Mouse (Mus musculus) G1E (cell line): ENCODE measurements around the gene Cdrt4. TPM values are rescaled to one million over a fixed set of nuclear protein-coding genes. Genes with fewer than 3 reads are reported as not detected.
A peak's percentile ranks its signal among the peaks of the same experiment; 100 is the strongest.

ENCODE experiments used
- ATAC-seq: 2 replicates; pipeline ENCODE4 v1.8.0; 2016; ENCODE audit warnings: mild to moderate bottlenecking; ENCODE audit not compliant: insufficient number of reproducible peaks, poor library complexity, low FRiP score, severe bottlenecking; ENCODE audit errors: extremely low read depth
- DNase-seq: peaks from one replicate; pipeline ENCODE4 v3.0.0; 2012; ENCODE audit warnings: low spot score
- H3K27me3 ChIP-seq: 2 replicates; pipeline ENCODE4 v1.6.1; 2012; ENCODE audit warnings: mild to moderate bottlenecking, low read length, inconsistent platforms; ENCODE audit not compliant: insufficient read depth
- H3K36me3 ChIP-seq: replicated peaks from 2 replicates; pipeline ENCODE3; 2012; ENCODE audit warnings: mild to moderate bottlenecking, inconsistent platforms
- H3K4me1 ChIP-seq: 2 replicates; pipeline ENCODE4 v1.6.1; 2012; ENCODE audit warnings: low read depth, low read length, inconsistent platforms, mixed read lengths; ENCODE audit not compliant: insufficient read depth
- H3K4me3 ChIP-seq: 2 replicates; pipeline ENCODE4 v1.5.1; 2012; ENCODE audit warnings: low read depth, mild to moderate bottlenecking, inconsistent platforms, low read length, moderate library complexity, mixed read lengths
- H3K9me3 ChIP-seq: replicated peaks from 2 replicates; pipeline ENCODE4 v1.6.1; 2012; ENCODE audit warnings: inconsistent platforms
- CTCF ChIP-seq: IDR thresholded peaks from 2 replicates; pipeline ENCODE4 v1.5.1; 2012; ENCODE audit warnings: low read depth, low read length, inconsistent platforms, mixed read lengths
- GATA1 ChIP-seq: IDR thresholded peaks from 2 replicates; pipeline ENCODE4 v1.6.1; 2012; ENCODE audit warnings: borderline replicate concordance, low read length, inconsistent platforms, mixed read lengths
- GATA2 ChIP-seq: IDR thresholded peaks from 2 replicates; pipeline ENCODE4 v1.6.1; 2012; ENCODE audit warnings: low read depth, low read length, inconsistent platforms, borderline replicate concordance
- POLR2AphosphoS5 ChIP-seq: IDR thresholded peaks from 2 replicates; pipeline ENCODE4 v1.6.1; 2012; ENCODE audit warnings: low read depth, low read length, inconsistent platforms; ENCODE audit not compliant: insufficient replicate concordance
- TAL1 ChIP-seq: conservative IDR thresholded peaks from 2 replicates; pipeline ENCODE4 v1.6.1; 2012; ENCODE audit warnings: low read depth, low read length, inconsistent platforms, mixed read lengths
- polyA plus RNA-seq: library from polyadenylated mRNA; stranded (reverse); fragments of >175 nt; gene quantifications from 2 replicates; pipeline ENCODE4 v1.2.3, GENCODE M21; 2012
- total RNA-seq, 2 experiments: library from RNA; stranded (forward) in 1 of 2; stranded (reverse) in 1 of 2; fragments of 200-1000 nt in 1 of 2; fragments of >200 nt in 1 of 2; fragmentation: Nextera tagmentation in 1 of 2; gene quantifications; 2 replicates each; pipeline ENCODE4 v1.2.3; 2014 to 2017

Cdrt4 gene
- total RNA-seq (2014; fragmentation: Nextera tagmentation) (not detected in 2 replicates), total RNA-seq (2017) (0.27 TPM in 1 of 2 replicates, not detected in the other), polyA plus RNA-seq (not detected in 2 replicates)

- no peak for TF ChIP-seq GATA2
- TF ChIP-seq TAL1: no peak
- no peak for TF ChIP-seq CTCF
- TF ChIP-seq GATA1: no peak
- TF ChIP-seq POLR2AphosphoS5: no peak
- peaks cover 4% of the 10 kb centered on the region for H3K27me3 ChIP-seq
- no peaks in the 10 kb centered on the region for H3K36me3 ChIP-seq
- no peak within 1 kb of the TSS for H3K4me3 ChIP-seq
- DNase-seq: no peak
- no peak for ATAC-seq
- H3K9me3 ChIP-seq: no peaks in the 10 kb centered on the region
- H3K4me1 ChIP-seq: no peaks in the 10 kb centered on the region
Measured at GRCm38 (mm10) chr11:62951012-62951411, at the start of gene Cdrt4. Gene Cdrt4, plus strand, starts transcription at chr11:62951193.

- Histone ChIP-seq H3K4me1 (no peaks in the 10 kb centered on the region), H3K9me3 (no peaks in the 10 kb centered on the region), H3K27me3 (no peaks in the 10 kb centered on the region), H3K4me3 (no peak overlapping the region), H3K36me3 (peaks cover 17% of the 10 kb centered on the region)
- ATAC-seq (peak; percentile 66), DNase-seq (peak; percentile 30)
- TF ChIP-seq CTCF (peak; percentile 25), POLR2AphosphoS5 (no peak)
Measured at GRCm38 (mm10) chr11:62901699-62902323, 49.2 kb upstream of the Cdrt4 start.

GRCm38 (mm10) chr11:62903871-62904495 is 47.0 kb upstream of the Cdrt4 start:
- ATAC-seq: no peak
- TF ChIP-seq POLR2AphosphoS5: no peak
- no peak for TF ChIP-seq GATA1
- TF ChIP-seq TAL1: no peak
- TF ChIP-seq CTCF: no peak
- TF ChIP-seq GATA2: no peak

GRCm38 (mm10) chr11:62909720-62910306 is 41.2 kb upstream of the Cdrt4 start:
- no peak overlapping the region for H3K4me3 ChIP-seq
- DNase-seq (no peak), ATAC-seq (no peak)
- H3K36me3 ChIP-seq: no peaks in the 10 kb centered on the region
- TF ChIP-seq CTCF: no peak
- no peak for TF ChIP-seq GATA2
- 0 out of 2 replicates have a peak, but pooled peaks cover 7% of the 10 kb centered on the region for H3K27me3 ChIP-seq
- no peaks in the 10 kb centered on the region for H3K9me3 ChIP-seq
- no peaks in the 10 kb centered on the region for H3K4me1 ChIP-seq

More at GRCm38 (mm10) chr11:62903871-62904495, 47.0 kb upstream of the Cdrt4 start:
- H3K36me3 ChIP-seq: no peaks in the 10 kb centered on the region
- H3K4me3 ChIP-seq: no peak overlapping the region
- no peak for DNase-seq
- no peaks in the 10 kb centered on the region for H3K27me3 ChIP-seq
- no peaks in the 10 kb centered on the region for H3K9me3 ChIP-seq
- H3K4me1 ChIP-seq: no peaks in the 10 kb centered on the region

GRCm38 (mm10) chr11:62911362-62911761 is 39.6 kb upstream of the Cdrt4 start:
- ATAC-seq (no peak), DNase-seq (no peak)
- H3K27me3 ChIP-seq: 0 out of 2 replicates have a peak, but pooled peaks cover 7% of the 10 kb centered on the region
- TF ChIP-seq TAL1 (no peak), GATA1 (no peak), POLR2AphosphoS5 (no peak), CTCF (no peak), GATA2 (no peak)
- no peaks in the 10 kb centered on the region for H3K36me3 ChIP-seq
- H3K4me1 ChIP-seq: no peaks in the 10 kb centered on the region
- H3K4me3 ChIP-seq: no peak overlapping the region
- no peaks in the 10 kb centered on the region for H3K9me3 ChIP-seq

GRCm38 (mm10) chr11:62913141-62913540 is 37.9 kb upstream of the Cdrt4 start:
- no peak for DNase-seq
- ATAC-seq: no peak
- TF ChIP-seq TAL1 (no peak), POLR2AphosphoS5 (no peak), CTCF (no peak), GATA2 (no peak), GATA1 (no peak)
- Histone ChIP-seq H3K36me3 (no peaks in the 10 kb centered on the region), H3K4me1 (no peaks in the 10 kb centered on the region), H3K27me3 (0 out of 2 replicates have a peak, but pooled peaks cover 7% of the 10 kb centered on the region), H3K9me3 (no peaks in the 10 kb centered on the region), H3K4me3 (no peak overlapping the region)
